Comparison of ENCODE assay signal across 18 mouse cellular contexts in genomic region chr7:74491683-74492355, GRCm38 (mm10).
DNase-seq lines count a peak whose midpoint lies in the region; ATAC-seq and TF ChIP-seq lines count a peak whose summit lies in the region.
"Had no signal": no experiment of that assay in that cellular context is flagged by ENCODE, and none has a peak within 500 bp of the region (broad histone marks: within the 10 kb centered on the region; RNA-seq: fewer than 3 reads in every experiment).

No protein-coding gene starts in this region.

- H3K27me3 ChIP-seq in forebrain, embryonic 14.5 days (replicated peaks; ENCODE audit: control insufficient read depth, insufficient read depth, low read length): no peaks in the 10 kb centered on the region
- peaks cover 19% of the 10 kb centered on the region for H3K27me3 ChIP-seq in forebrain, embryonic 10.5 days (ENCODE audit: poor library complexity, severe bottlenecking)
- no peaks in the 10 kb centered on the region for H3K27me3 ChIP-seq in lung, embryonic 16.5 days (ENCODE audit: control insufficient read depth, insufficient read depth, low read depth, low read length)
- H3K27me3 ChIP-seq: forebrain, embryonic 15.5 days; heart, embryonic 13.5 days; hindbrain, embryonic 12.5 days had no signal

- no peak overlapping the region for H3K9ac ChIP-seq in forebrain, embryonic 14.5 days (ENCODE audit: low read length)
- H3K9ac ChIP-seq in lung, embryonic 16.5 days (ENCODE audit: low read length): no peak overlapping the region
- H3K9ac ChIP-seq: forebrain, embryonic 15.5 days; heart, embryonic 13.5 days; hindbrain, embryonic 12.5 days had no signal

- H3K9me3 ChIP-seq in forebrain, embryonic 14.5 days (replicated peaks; ENCODE audit: control insufficient read depth, low read length): no peaks in the 10 kb centered on the region
- no peaks in the 10 kb centered on the region for H3K9me3 ChIP-seq in forebrain, embryonic 10.5 days
- no peaks in the 10 kb centered on the region for H3K9me3 ChIP-seq in lung, embryonic 16.5 days (ENCODE audit: control insufficient read depth, low read length)
- H3K9me3 ChIP-seq: embryonic facial prominence, embryonic 10.5 days; forebrain, embryonic 15.5 days; heart, embryonic 13.5 days; hindbrain, embryonic 12.5 days had no signal

- WGBS in forebrain, embryonic 14.5 days: 80% methylated on average over 9 of the region's 9 CpGs
- 85% methylated on average over 9 of the region's 9 CpGs for WGBS in forebrain, embryonic 10.5 days
- 50% methylated on average over 9 of the region's 9 CpGs for WGBS in lung, embryonic 16.5 days

- H3K36me3 ChIP-seq in forebrain, embryonic 14.5 days (ENCODE audit: control insufficient read depth, insufficient read depth, low read length): no peaks in the 10 kb centered on the region
- no peaks in the 10 kb centered on the region for H3K36me3 ChIP-seq in forebrain, embryonic 10.5 days (replicated peaks)
- H3K36me3 ChIP-seq in lung, embryonic 16.5 days (ENCODE audit: control insufficient read depth, insufficient read depth, low read length): no peaks in the 10 kb centered on the region
- H3K36me3 ChIP-seq: embryonic facial prominence, embryonic 10.5 days; forebrain, embryonic 15.5 days; heart, embryonic 13.5 days; hindbrain, embryonic 12.5 days had no signal

- no peak overlapping the region for H3K27ac ChIP-seq in forebrain, embryonic 14.5 days (ENCODE audit: low read depth, low read length)
- no peak overlapping the region for H3K27ac ChIP-seq in forebrain, embryonic 10.5 days
- H3K27ac ChIP-seq in layer of hippocampus, adult 2 months: peak overlapping the region; percentile 57; the same call in 1 of the 2 replicates
- H3K27ac ChIP-seq in lung, embryonic 16.5 days (ENCODE audit: low read length): no peak overlapping the region
- H3K27ac ChIP-seq: embryonic facial prominence, embryonic 10.5 days; forebrain, embryonic 15.5 days; heart, embryonic 13.5 days; hindbrain, embryonic 12.5 days had no signal

- no peak for TF ChIP-seq CTCF in layer of hippocampus, adult 2 months (conservative IDR thresholded peaks at IDR 0.05)

- H3K4me1 ChIP-seq in forebrain, embryonic 14.5 days (ENCODE audit: control insufficient read depth, insufficient read depth, low read length): no peaks in the 10 kb centered on the region
- no peaks in the 10 kb centered on the region for H3K4me1 ChIP-seq in forebrain, embryonic 10.5 days
- no peaks in the 10 kb centered on the region; the same call in 1 of the 2 replicates for H3K4me1 ChIP-seq in lung, embryonic 16.5 days (replicated peaks; ENCODE audit: control insufficient read depth, insufficient read depth, low read length)
- H3K4me1 ChIP-seq: embryonic facial prominence, embryonic 10.5 days; forebrain, embryonic 15.5 days; hindbrain, embryonic 12.5 days had no signal

- no peak overlapping the region for H3K4me2 ChIP-seq in forebrain, embryonic 14.5 days (ENCODE audit: low read length)
- H3K4me2 ChIP-seq in lung, embryonic 16.5 days (ENCODE audit: low read depth, low read length): no peak overlapping the region
- H3K4me2 ChIP-seq: forebrain, embryonic 15.5 days; heart, embryonic 13.5 days; hindbrain, embryonic 12.5 days had no signal

- ATAC-seq in forebrain, embryonic 14.5 days: no peak
- peak; percentile 71 for ATAC-seq in lung, embryonic 16.5 days (ENCODE audit: low read depth)
- ATAC-seq: forebrain, embryonic 15.5 days; hindbrain, embryonic 16.5 days; inflammation-experienced regulatory T-cells, adult 6 months had no signal

- no peak overlapping the region for H3K4me3 ChIP-seq in forebrain, embryonic 14.5 days (ENCODE audit: low read depth, low read length)
- no peak overlapping the region for H3K4me3 ChIP-seq in forebrain, embryonic 10.5 days
- H3K4me3 ChIP-seq in layer of hippocampus, adult 2 months: no peak overlapping the region
- no peak overlapping the region for H3K4me3 ChIP-seq in lung, embryonic 16.5 days (ENCODE audit: low read length)
- H3K4me3 ChIP-seq: embryonic facial prominence, embryonic 10.5 days; forebrain, embryonic 15.5 days; heart, embryonic 13.5 days; hindbrain, embryonic 12.5 days had no signal

- DNase-seq in forebrain, embryonic 14.5 days (ENCODE audit: low spot score): peak; percentile 22
- DNase-seq in forebrain, embryonic 10.5 days (ENCODE audit: extremely low spot score, low spot score): no peak
- DNase-seq in layer of hippocampus, adult 2 months (ENCODE audit: low spot score in 2 of 2): no peak
- DNase-seq in layer of hippocampus, postnatal 36 days: no peak
- no peak for DNase-seq in lung, postnatal 25 days (ENCODE audit: low spot score)
- DNase-seq in adrenal gland, adult 8-10 months: no peak
- DNase-seq: adrenal gland, postnatal 10 days; cerebellum, adult 8-10 months; gastrocnemius, postnatal 36 days; heart, postnatal 36 days; kidney, adult 18-20 months had no signal
